Mouse (Mus musculus) kidney, postnatal 10 days (tissue): ENCODE measurements around the gene Heatr3.
A peak's percentile ranks its signal among the peaks of the same experiment; 100 is the strongest.

ENCODE experiments used
- DNase-seq: peaks from one replicate; pipeline ENCODE4 v3.0.0; 2021; ENCODE audit warnings: mixed read lengths

Gene Heatr3

GRCm38 (mm10) chr8:88198551-88198944 lies 60.9 kb downstream of the Heatr3 start:
- peak; percentile 42 for DNase-seq

DNA sequence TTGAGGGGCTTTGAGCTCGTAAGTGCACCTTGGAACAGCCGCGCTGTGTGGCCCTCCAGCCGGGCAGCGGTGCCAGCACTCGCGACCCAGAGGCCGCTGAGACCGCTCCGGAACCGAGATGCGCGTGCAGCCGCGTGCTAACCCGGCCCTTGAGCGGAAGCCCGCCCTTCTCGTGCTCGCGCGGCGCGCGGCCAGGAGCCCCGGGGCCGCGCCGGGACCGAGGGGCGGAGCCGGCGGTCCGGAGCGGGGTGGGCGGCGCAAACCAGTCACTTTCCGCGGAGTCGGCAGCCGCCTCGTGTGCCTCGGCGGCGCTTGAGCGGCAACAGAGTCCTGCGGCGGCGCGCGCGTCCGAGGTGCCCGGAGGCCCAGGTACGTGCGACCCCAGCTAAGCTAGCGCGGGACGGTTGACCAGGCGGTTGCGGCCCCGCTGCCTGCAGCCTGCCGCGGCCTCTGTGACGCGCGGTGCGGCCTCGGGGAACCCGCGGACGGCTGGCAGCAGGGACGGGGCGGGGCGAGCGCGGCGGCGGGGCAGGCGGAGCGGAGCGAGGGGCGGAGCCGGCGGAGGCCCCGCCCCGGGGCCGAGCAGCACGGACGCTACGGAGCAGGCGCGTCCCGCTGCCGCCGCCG lies 61.4 kb downstream of the Heatr3 start, which contains the start of gene Tent4b:
Gene Tent4b (plus strand): TSS at position 269 of the 627 bp plus-strand sequence.
- peak; percentile 96 for DNase-seq

GRCm38 (mm10) chr8:88199700-88200601 lies 62.3 kb downstream of the Heatr3 start:
- DNase-seq, result peak; percentile 66

GRCm38 (mm10) chr8:88200724-88201495 lies 63.3 kb downstream of the Heatr3 start:
- DNase-seq, result no peak

GRCm38 (mm10) chr8:88201641-88202040 lies 64.0 kb downstream of the Heatr3 start:
- DNase-seq, result no peak

DNA sequence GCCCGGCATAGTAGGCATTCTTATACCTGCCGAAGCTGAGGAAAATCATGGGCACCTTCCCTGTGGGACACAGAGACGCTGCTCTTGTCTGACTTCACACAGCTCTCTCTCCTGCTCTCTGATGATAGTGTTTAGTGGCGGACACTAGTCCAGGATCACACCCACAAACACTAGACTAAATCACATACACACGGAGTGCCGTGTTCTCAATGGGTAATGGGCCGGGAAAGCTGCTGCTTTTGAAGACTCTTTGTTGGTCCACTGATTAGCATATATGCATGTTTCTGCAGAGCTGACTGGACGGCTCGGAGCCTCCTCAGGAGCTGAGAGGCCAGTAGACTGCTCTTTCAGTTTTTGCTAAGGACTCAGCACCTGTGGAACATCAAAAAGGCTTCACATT lies 68.4 kb downstream of the Heatr3 start:
- no peak for DNase-seq

DNA sequence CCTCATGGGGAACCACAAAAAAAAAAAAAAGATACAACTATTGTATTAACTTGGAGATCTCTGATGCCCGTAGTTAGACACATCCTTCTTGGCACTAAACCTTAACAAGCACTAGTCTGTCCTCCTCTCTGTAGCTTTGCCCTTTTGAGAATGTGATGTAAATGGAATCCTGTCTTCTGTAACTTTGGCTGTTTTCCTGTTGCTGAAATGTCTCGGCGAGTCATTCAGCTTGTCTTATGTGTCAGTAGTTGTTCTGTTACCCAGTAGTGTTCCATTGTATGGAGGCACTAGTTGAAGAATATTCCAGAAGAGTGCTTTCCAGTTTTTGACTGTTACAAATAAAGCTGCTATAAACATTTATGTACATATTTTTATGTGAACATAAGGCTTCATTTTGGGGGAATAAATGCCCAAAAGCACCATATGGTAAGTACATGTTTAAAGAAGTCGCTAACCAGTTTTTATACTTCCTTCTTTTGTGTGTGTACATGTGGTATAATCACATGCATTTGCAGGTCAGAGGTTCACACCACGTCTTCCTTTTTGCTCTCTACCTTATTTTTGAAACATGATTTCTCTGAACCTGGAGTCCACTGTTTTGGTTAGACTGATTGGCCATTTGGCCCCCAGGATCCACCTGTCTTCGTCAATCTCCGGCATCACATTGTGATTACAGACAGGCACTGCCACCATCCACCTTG lies 69.6 kb downstream of the Heatr3 start:
- no peak for DNase-seq

- peak; percentile 23 for DNase-seq
Observed at GRCm38 (mm10) chr8:88209930-88210827, 72.5 kb downstream of the Heatr3 start.

DNA sequence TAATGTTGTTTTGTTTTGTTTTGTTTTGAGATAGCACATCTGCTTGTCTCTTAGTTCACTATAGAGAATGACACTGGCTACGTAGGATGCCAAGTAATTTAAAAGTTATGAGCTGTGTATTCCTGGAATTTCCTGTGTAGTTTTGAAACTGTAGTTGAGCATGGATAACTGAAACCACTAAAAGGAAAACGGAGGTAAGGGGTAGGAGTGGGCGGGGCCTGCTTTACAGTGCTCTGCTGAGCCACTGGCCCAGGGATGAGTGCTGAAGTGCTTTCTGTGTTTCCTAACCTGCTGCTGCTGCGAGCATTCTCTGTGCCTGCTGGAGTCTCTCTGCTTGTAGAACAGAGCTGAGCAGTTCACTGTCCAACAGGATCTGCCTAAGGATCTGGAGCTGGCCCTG lies 83.7 kb downstream of the Heatr3 start:
- DNase-seq, result peak; percentile 40
